In genomic region chr9:58160315-58160714, GRCm38 (mm10) we compare ENCODE assay signal across 7 mouse cellular contexts. TPM values are rescaled to one million over a fixed set of nuclear protein-coding genes. Genes with fewer than 3 reads are reported as not detected.
A peak's percentile ranks its signal among the peaks of the same experiment; 100 is the strongest.
DNase-seq lines count a peak whose midpoint lies in the region; ATAC-seq and TF ChIP-seq lines count a peak whose summit lies in the region.

No protein-coding gene starts in this region.

- H3K4me1 ChIP-seq in heart, postnatal 0 days (ENCODE audit: control insufficient read depth, insufficient read depth): peaks cover 2% of the 10 kb centered on the region; the same call in 1 of the 2 replicates
- peaks cover 38% of the 10 kb centered on the region for H3K4me1 ChIP-seq in intestine, embryonic 16.5 days (ENCODE audit: control insufficient read depth, insufficient read depth, low read length)

- no peaks in the 10 kb centered on the region for H3K36me3 ChIP-seq in heart, postnatal 0 days (replicated peaks; ENCODE audit: control insufficient read depth, insufficient read depth, low read length)
- H3K36me3 ChIP-seq in intestine, embryonic 16.5 days (ENCODE audit: control insufficient read depth, insufficient read depth, low read length): no peaks in the 10 kb centered on the region

- H3K27ac ChIP-seq in heart, postnatal 0 days (ENCODE audit: low read depth): peak overlapping the region; percentile 8
- H3K27ac ChIP-seq in intestine, embryonic 16.5 days (ENCODE audit: low read length): peak overlapping the region; percentile 98

- intact Hi-C loops in heart, postnatal 25 days (cut with DNase I): no loop called here

- no peak for DNase-seq in heart, postnatal 0 days (ENCODE audit: low spot score)
- DNase-seq in heart, postnatal 25 days (ENCODE audit: low spot score): no peak
- DNase-seq in thymus, postnatal 4 days: peak; percentile 29
- no peak for DNase-seq in thymus, adult 18-20 months

- WGBS in heart, postnatal 0 days: 52% methylated on average over 5 of the region's 5 CpGs
- 81% methylated on average over 5 of the region's 5 CpGs for WGBS in intestine, embryonic 16.5 days

- no peak for ATAC-seq in heart, postnatal 0 days (ENCODE audit: insufficient read depth, low read depth)
- no peak for ATAC-seq in intestine, embryonic 16.5 days
- no peak for ATAC-seq in activated CD4-positive, CD25-positive, alpha-beta regulatory T cell, adult 4 months
- no peak for ATAC-seq in erythroid progenitor cell, adult 5-6 weeks (replicated peaks; ENCODE audit: low FRiP score, poor library complexity, severe bottlenecking)

- no peak overlapping the region for H3K9ac ChIP-seq in heart, postnatal 0 days (replicated peaks; ENCODE audit: low read depth, low read length)
- no peak overlapping the region; the same call in 1 of the 2 replicates for H3K9ac ChIP-seq in intestine, embryonic 16.5 days (ENCODE audit: low read depth, low read length)

- TF ChIP-seq CTCF in heart, postnatal 0 days (IDR thresholded peaks at IDR 0.05; ENCODE audit: low read depth): no peak

- H3K9me3 ChIP-seq in heart, postnatal 0 days (replicated peaks; ENCODE audit: control insufficient read depth, low read length): no peaks in the 10 kb centered on the region
- no peaks in the 10 kb centered on the region for H3K9me3 ChIP-seq in intestine, embryonic 16.5 days (ENCODE audit: control insufficient read depth, low read length)

- no peaks in the 10 kb centered on the region for H3K27me3 ChIP-seq in heart, postnatal 0 days (ENCODE audit: control insufficient read depth, insufficient read depth, low read length)
- H3K27me3 ChIP-seq in intestine, embryonic 16.5 days (replicated peaks; ENCODE audit: control insufficient read depth, insufficient read depth, low read length): no peaks in the 10 kb centered on the region

- H3K4me2 ChIP-seq in heart, postnatal 0 days (ENCODE audit: low read depth, low read length): no peak overlapping the region
- no peak overlapping the region for H3K4me2 ChIP-seq in intestine, embryonic 16.5 days (ENCODE audit: low read depth, low read length)

- TF ChIP-seq EP300 in heart, postnatal 0 days (IDR thresholded peaks at IDR 0.05; ENCODE audit: low read depth): no peak

- H3K4me3 ChIP-seq in heart, postnatal 0 days (ENCODE audit: low read depth, low read length): no peak overlapping the region
- no peak overlapping the region for H3K4me3 ChIP-seq in intestine, embryonic 16.5 days (ENCODE audit: low read length)

RNA-seq across cellular contexts. Expression of gene Ccdc33, which starts 41.7 kb away (rescaled TPM):
- total RNA-seq in heart, postnatal 0 days (2014; rRNA removed; ENCODE audit: low replicate concordance): not detected in 2 replicates
- 0.25 TPM in 1 of 2 replicates, not detected in the other for polyA plus RNA-seq in heart, postnatal 0 days (2015; fragmentation: Nextera tagmentation; extraction: Ambion mirVana)
- not detected for total RNA-seq in heart, postnatal 25 days (2021)
- polyA plus RNA-seq in intestine, embryonic 16.5 days (2015; fragmentation: Nextera tagmentation; extraction: Ambion mirVana): 0.39 and 0.82 TPM in 2 replicates
- polyA plus RNA-seq in activated CD4-positive, CD25-positive, alpha-beta regulatory T cell, adult 4 months (2017; shearing (Covaris generic)): not detected
- total RNA-seq in erythroid progenitor cell, adult 5-6 weeks (2015; ENCODE audit: low replicate concordance): not detected in 2 replicates
- not detected in 2 replicates for total RNA-seq in erythroid progenitor cell, adult 5-6 weeks (2017; ENCODE audit: low replicate concordance)

RNA-seq across cellular contexts. Expression of gene Islr, which starts 43.8 kb away (rescaled TPM):
- total RNA-seq in heart, postnatal 0 days (2014; rRNA removed; ENCODE audit: low replicate concordance): 21.1 and 39.9 TPM in 2 replicates
- polyA plus RNA-seq in heart, postnatal 0 days (2015; fragmentation: Nextera tagmentation; extraction: Ambion mirVana): 14.4 and 16.3 TPM in 2 replicates
- 10 to 100 TPM; 31.4 to 33.0 TPM for total RNA-seq in heart, postnatal 25 days (2021)
- polyA plus RNA-seq in intestine, embryonic 16.5 days (2015; fragmentation: Nextera tagmentation; extraction: Ambion mirVana): 70.7 and 77.5 TPM in 2 replicates
- polyA plus RNA-seq in activated CD4-positive, CD25-positive, alpha-beta regulatory T cell, adult 4 months (2017; shearing (Covaris generic)): under 1 TPM in 1 of 2 experiments, not detected in 1; 0.32 TPM
- total RNA-seq in erythroid progenitor cell, adult 5-6 weeks (2015; ENCODE audit: low replicate concordance): 0.72 TPM in 1 of 2 replicates, not detected in the other
- 0.26 and 0.30 TPM in 2 replicates for total RNA-seq in erythroid progenitor cell, adult 5-6 weeks (2017; ENCODE audit: low replicate concordance)

RNA-seq across cellular contexts. Expression of gene Islr2, which starts 43.8 kb away (rescaled TPM):
- 0.69 and 0.89 TPM in 2 replicates for total RNA-seq in heart, postnatal 0 days (2014; rRNA removed; ENCODE audit: low replicate concordance)
- 0.08 TPM in 1 of 2 replicates, not detected in the other for polyA plus RNA-seq in heart, postnatal 0 days (2015; fragmentation: Nextera tagmentation; extraction: Ambion mirVana)
- 1 to 10 TPM; 1.0 to 1.2 TPM for total RNA-seq in heart, postnatal 25 days (2021)
- 0.83 and 1.0 TPM in 2 replicates for polyA plus RNA-seq in intestine, embryonic 16.5 days (2015; fragmentation: Nextera tagmentation; extraction: Ambion mirVana)
- polyA plus RNA-seq in activated CD4-positive, CD25-positive, alpha-beta regulatory T cell, adult 4 months (2017; shearing (Covaris generic)): not detected
- 0.42 TPM in 1 of 2 replicates, not detected in the other for total RNA-seq in erythroid progenitor cell, adult 5-6 weeks (2015; ENCODE audit: low replicate concordance)
- total RNA-seq in erythroid progenitor cell, adult 5-6 weeks (2017; ENCODE audit: low replicate concordance): 0.23 TPM in 1 of 2 replicates, not detected in the other

Comparison
In these comparisons a context has a peak if more than half of its experiments do, and no peak if none do; other contexts are left out.
1. RNA of gene Islr, which starts 43.8 kb away (total RNA-seq): 21.1 to 39.9 TPM in heart, postnatal 0 days and 31.4 to 33.0 TPM in heart, postnatal 25 days; 0.26 to 0.72 TPM in erythroid progenitor cell, adult 5-6 weeks; every median in the first group is over 10 times any median in the second.